Mouse (Mus musculus) kidney, adult 2 months (tissue): ENCODE results near the gene Clpsl2. TPM values are rescaled to one million over a fixed set of nuclear protein-coding genes. Genes with fewer than 3 reads are reported as not detected.

ENCODE experiments used
- DNase-seq: peaks from one replicate; pipeline ENCODE4 v3.0.0; 2021
- H3K27ac ChIP-seq: fragments of 200-500 bp; 2 replicates; pipeline ENCODE4 v1.5.1; 2012; ENCODE audit warnings: low read depth, low read length, control low read depth, inconsistent platforms; ENCODE audit not compliant: insufficient read depth
- H3K27me3 ChIP-seq: fragments of 200-500 bp; replicated peaks from 2 replicates; pipeline ENCODE4 v1.6.1; 2012; ENCODE audit warnings: mild to moderate bottlenecking, moderate library complexity, low read length, inconsistent platforms; ENCODE audit not compliant: control insufficient read depth, insufficient read depth
- H3K36me3 ChIP-seq: fragments of 200-500 bp; 2 replicates; pipeline ENCODE4 v1.6.1; 2012; ENCODE audit warnings: mild to moderate bottlenecking, moderate library complexity, low read length, inconsistent platforms; ENCODE audit not compliant: control insufficient read depth, insufficient read depth
- H3K4me1 ChIP-seq: fragments of 200-500 bp; 2 replicates; pipeline ENCODE4 v1.6.1; 2011; ENCODE audit warnings: low read length; ENCODE audit not compliant: control insufficient read depth, insufficient read depth
- H3K4me3 ChIP-seq: fragments of 200-500 bp; 2 replicates; pipeline ENCODE4 v1.5.1; 2011; ENCODE audit warnings: mild to moderate bottlenecking, low read depth, low read length, control low read depth; ENCODE audit not compliant: insufficient read depth
- CTCF ChIP-seq: fragments of 200-500 bp; conservative IDR thresholded peaks from 2 replicates; pipeline ENCODE4 v1.5.1; 2011; ENCODE audit warnings: low read depth, mild to moderate bottlenecking, control low read depth, low read length, moderate library complexity, mixed read lengths; ENCODE audit not compliant: insufficient read depth, insufficient read length
- POLR2A ChIP-seq: fragments of 200-500 bp; IDR thresholded peaks from one replicate; pipeline ENCODE4 v1.6.1; 2011; ENCODE audit warnings: low read depth, low read length, control low read depth
- WGBS: fragments of 180-500 bp; shearing (Covaris S2); methylation state at CpG from one replicate; pipeline ENCODE4 v1.1.7; 2018; 5-methylcytosine and 5-hydroxymethylcytosine counted together
- polyA plus RNA-seq: library from polyadenylated mRNA; depleted of rRNA; stranded (reverse); fragments of >200 nt; gene quantifications from 2 replicates; pipeline ENCODE4 v1.2.3, GENCODE M21; 2012

The Clpsl2 gene
- polyA plus RNA-seq, 1 experiment: not detected

GRCm38 (mm10) chr17:28580396-28580795 lies 31.2 kb downstream of the Clpsl2 start:
- WGBS: 2% methylated on average over 9 of the region's 9 CpGs
- DNase-seq: peak; percentile 64
- Histone ChIP-seq H3K27me3 (no peaks in the 10 kb centered on the region), H3K4me1 (no peaks in the 10 kb centered on the region), H3K27ac (no peak overlapping the region), H3K4me3 (no peak overlapping the region), H3K36me3 (no peaks in the 10 kb centered on the region)
- TF ChIP-seq CTCF: no peak
- TF ChIP-seq POLR2A: no peak

GRCm38 (mm10) chr17:28581056-28581455 lies 31.8 kb downstream of the Clpsl2 start:
- Histone ChIP-seq H3K36me3 (no peaks in the 10 kb centered on the region), H3K27me3 (no peaks in the 10 kb centered on the region), H3K4me1 (no peaks in the 10 kb centered on the region), H3K27ac (no peak overlapping the region), H3K4me3 (no peak overlapping the region)
- no peak for DNase-seq
- no peak for TF ChIP-seq CTCF
- no peak for TF ChIP-seq POLR2A
- 69% methylated on average over 2 of the region's 2 CpGs for WGBS

GRCm38 (mm10) chr17:28586509-28586908 lies 37.3 kb downstream of the Clpsl2 start:
- TF ChIP-seq CTCF (no peak), POLR2A (no peak)
- 70% methylated on average over 3 of the region's 3 CpGs for WGBS
- Histone ChIP-seq H3K27ac (no peak overlapping the region), H3K4me3 (no peak overlapping the region), H3K36me3 (peaks cover 3% of the 10 kb centered on the region), H3K4me1 (no peaks in the 10 kb centered on the region), H3K27me3 (no peaks in the 10 kb centered on the region)
- DNase-seq: no peak

GRCm38 (mm10) chr17:28588591-28588990 lies 39.4 kb downstream of the Clpsl2 start:
- no peak overlapping the region for H3K27ac ChIP-seq
- no peak overlapping the region for H3K4me3 ChIP-seq
- TF ChIP-seq CTCF: no peak
- TF ChIP-seq POLR2A: no peak
- H3K36me3 ChIP-seq: peaks cover 3% of the 10 kb centered on the region
- no peaks in the 10 kb centered on the region for H3K4me1 ChIP-seq
- H3K27me3 ChIP-seq: no peaks in the 10 kb centered on the region
- no peak for DNase-seq
- 66% methylated on average over 2 of the region's 2 CpGs for WGBS

- Histone ChIP-seq H3K27me3 (no peaks in the 10 kb centered on the region), H3K4me1 (no peaks in the 10 kb centered on the region), H3K4me3 (no peak overlapping the region), H3K27ac (no peak overlapping the region), H3K36me3 (peaks cover 3% of the 10 kb centered on the region)
- TF ChIP-seq POLR2A (no peak), CTCF (no peak)
- WGBS: 79% methylated on average over 3 of the region's 3 CpGs
- DNase-seq: no peak
These were observed 41.4 kb downstream of the Clpsl2 start for GRCm38 (mm10) chr17:28590596-28590995.

GRCm38 (mm10) chr17:28591476-28591875 lies 42.3 kb downstream of the Clpsl2 start:
- whole genome bisulfite sequencing: 84% methylated on average over 5 of the region's 5 CpGs
- no peak for DNase-seq
- no peaks in the 10 kb centered on the region for H3K27me3 ChIP-seq
- no peak overlapping the region for H3K4me3 ChIP-seq
- H3K36me3 ChIP-seq: peaks cover 4% of the 10 kb centered on the region
- TF ChIP-seq CTCF (no peak), POLR2A (no peak)
- no peak overlapping the region for H3K27ac ChIP-seq
- H3K4me1 ChIP-seq: no peaks in the 10 kb centered on the region

- H3K4me3 ChIP-seq: no peak overlapping the region
- DNase-seq: peak; percentile 70
- 9% methylated on average over 4 of the region's 4 CpGs for WGBS
These were observed 43.8 kb downstream of the Clpsl2 start for GRCm38 (mm10) chr17:28592998-28593397.

More at GRCm38 (mm10) chr17:28592998-28593397, 43.8 kb downstream of the Clpsl2 start:
- no peaks in the 10 kb centered on the region for H3K27me3 ChIP-seq
- no peaks in the 10 kb centered on the region for H3K4me1 ChIP-seq
- peaks cover 6% of the 10 kb centered on the region for H3K36me3 ChIP-seq
- peak; percentile 80 for TF ChIP-seq CTCF
- no peak for TF ChIP-seq POLR2A
- H3K27ac ChIP-seq: no peak overlapping the region
